18 mouse cellular contexts compared by ENCODE assay signal in the genomic region with DNA sequence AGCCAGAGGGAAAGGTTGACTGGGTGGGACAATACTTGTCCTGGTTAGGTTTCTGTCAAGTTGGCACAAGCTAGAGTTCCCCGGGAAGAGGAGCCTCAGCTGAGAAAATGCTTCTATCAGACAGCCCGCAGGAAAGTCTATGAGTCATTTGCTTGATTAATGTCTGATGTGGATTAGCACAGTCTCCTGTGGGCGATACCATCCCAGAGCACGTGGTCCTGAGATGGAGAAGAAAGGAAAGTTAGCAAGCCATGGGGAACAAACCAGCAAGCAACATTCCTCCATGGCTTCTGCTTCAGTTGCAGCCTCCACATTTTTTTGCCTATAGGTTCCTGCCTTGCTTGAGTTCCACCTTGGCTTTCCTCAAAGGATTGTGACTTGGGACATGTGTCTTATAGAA.
DNase-seq lines count a peak whose midpoint lies in the region; TF ChIP-seq lines count a peak whose summit lies in the region.
"Had no signal": no experiment of that assay in that cellular context is flagged by ENCODE, and none has a peak within 500 bp of the region (broad histone marks: within the 10 kb centered on the region; RNA-seq: fewer than 3 reads in every experiment).

No protein-coding gene starts in this region.

- WGBS in heart, adult 2 months: 57% methylated on average over 4 of the region's 4 CpGs

- no peaks in the 10 kb centered on the region for H3K79me2 ChIP-seq in heart, adult 2 months (replicated peaks; ENCODE audit: control insufficient read depth, insufficient read depth, low read length)
- no peaks in the 10 kb centered on the region for H3K79me2 ChIP-seq in C2C12 (ENCODE audit: control insufficient read depth, insufficient read depth)
- no peaks in the 10 kb centered on the region for H3K79me2 ChIP-seq in myocyte (ENCODE audit: control insufficient read depth, insufficient read depth)

- no peak overlapping the region for H3K9ac ChIP-seq in heart, adult 2 months (ENCODE audit: low read depth, low read length)
- H3K9ac ChIP-seq: forebrain, embryonic 15.5 days; heart, embryonic 13.5 days had no signal

- H3K4me3 ChIP-seq in heart, adult 2 months: no peak overlapping the region
- H3K4me3 ChIP-seq in C2C12 (ENCODE audit: insufficient read depth, poor library complexity, severe bottlenecking): no peak overlapping the region
- no peak overlapping the region for H3K4me3 ChIP-seq in myocyte
- H3K4me3 ChIP-seq: erythroblast, embryonic 14.5 days; forebrain, embryonic 15.5 days; heart, embryonic 13.5 days had no signal

- DNase-seq in heart, adult 11 months: peak; percentile 25
- DNase-seq in heart, adult 2 months: no peak
- DNase-seq in NIH3T3 (ENCODE audit: low read depth): peak; percentile 19
- DNase-seq in spleen, postnatal 4 days (ENCODE audit: low spot score in 2 of 2): no peak
- DNase-seq in thymus, postnatal 25 days: no peak
- DNase-seq: adrenal gland, adult 8-10 months; B cell, adult 2 months; cerebellum, adult 18-20 months; cerebellum, adult 9-11 months; cerebellum, postnatal 36 days; gastrocnemius, postnatal 14 days; heart, postnatal 36 days; kidney, adult 11 months had no signal

- no peaks in the 10 kb centered on the region for H3K27me3 ChIP-seq in heart, adult 2 months (ENCODE audit: control insufficient read depth, insufficient read depth, low read length)
- no peaks in the 10 kb centered on the region for H3K27me3 ChIP-seq in C2C12 (ENCODE audit: control insufficient read depth, insufficient read depth, insufficient read length)
- no peaks in the 10 kb centered on the region for H3K27me3 ChIP-seq in myocyte (ENCODE audit: control insufficient read depth, insufficient read depth, insufficient read length)
- H3K27me3 ChIP-seq: forebrain, embryonic 15.5 days; heart, embryonic 13.5 days had no signal

- intact Hi-C loops in heart, adult 2 months (cut with DNase I): no loop called here

- TF ChIP-seq POLR2A in heart, adult 2 months (IDR thresholded peaks at IDR 0.05; ENCODE audit: insufficient read depth, low read depth, low read length): no peak
- TF ChIP-seq POLR2A in myocyte (IDR thresholded peaks at IDR 0.05; ENCODE audit: insufficient read length, low read depth): no peak

- no peak for TF ChIP-seq CTCF in heart, adult 2 months (IDR thresholded peaks at IDR 0.05)
- TF ChIP-seq CTCF in C2C12 (IDR thresholded peaks at IDR 0.05; ENCODE audit: control insufficient read depth, insufficient read depth, insufficient read length): no peak

- TF ChIP-seq EP300 in heart, adult 2 months (IDR thresholded peaks at IDR 0.05; ENCODE audit: insufficient read depth, low read depth, low read length): no peak

- no peaks in the 10 kb centered on the region for H3K4me1 ChIP-seq in heart, adult 2 months (ENCODE audit: control insufficient read depth, insufficient read depth, low read length)

- no peak overlapping the region for H3ac ChIP-seq in C2C12 (ENCODE audit: control insufficient read depth, insufficient read length, low read depth)
- H3ac ChIP-seq in myocyte (ENCODE audit: control insufficient read depth, insufficient read length): no peak overlapping the region

- no peaks in the 10 kb centered on the region for H3K79me3 ChIP-seq in C2C12 (ENCODE audit: low read depth)

- no peaks in the 10 kb centered on the region for H3K36me3 ChIP-seq in heart, adult 2 months (ENCODE audit: control insufficient read depth, insufficient read depth, low read length)
- H3K36me3 ChIP-seq in C2C12 (ENCODE audit: control insufficient read depth, insufficient read depth): no peaks in the 10 kb centered on the region
- H3K36me3 ChIP-seq in myocyte (ENCODE audit: control insufficient read depth, insufficient read depth): no peaks in the 10 kb centered on the region
- H3K36me3 ChIP-seq: forebrain, embryonic 15.5 days; heart, embryonic 13.5 days had no signal

- no peak overlapping the region for H3K27ac ChIP-seq in heart, adult 2 months
- H3K27ac ChIP-seq: forebrain, embryonic 15.5 days; heart, embryonic 13.5 days had no signal

- H3K4me2 ChIP-seq in myocyte (ENCODE audit: low read depth): no peak overlapping the region
- H3K4me2 ChIP-seq: forebrain, embryonic 15.5 days; heart, embryonic 13.5 days had no signal

TF ChIP-seq in C2C12, 6 proteins besides CTCF, POLR2A, EP300 and RAD21:
- TF ChIP-seq USF1 (IDR thresholded peaks at IDR 0.05; ENCODE audit: low read depth) (peak; percentile 28), FOSL1 (IDR thresholded peaks at IDR 0.05; ENCODE audit: insufficient read depth, low read length, poor library complexity, severe bottlenecking) (no peak)
TF ChIP-seq in C2C12: peak in this region for 1.

TF ChIP-seq in myocyte, 11 proteins besides CTCF, POLR2A, EP300 and RAD21:
- TF ChIP-seq USF1 (IDR thresholded peaks at IDR 0.05; ENCODE audit: low read depth): peak; percentile 34
- TF ChIP-seq E2F4 (IDR thresholded peaks at IDR 0.05; ENCODE audit: insufficient read depth): no peak

Comparison
In these comparisons a context has a peak if more than half of its experiments do, and no peak if none do; other contexts are left out.
1. DNase-seq: peak in heart, adult 11 months (single experiment) and NIH3T3 (single experiment); none in heart, adult 2 months (0 of 2), spleen, postnatal 4 days (0 of 2) and thymus, postnatal 25 days (single experiment).